Mouse (Mus musculus) natural killer cell, adult 2 months (primary cell): ENCODE data around the gene Gm28044.
"Not testable (repeated sequence)": the region's sequence is repeated elsewhere in the genome, so short reads cannot be mapped to it uniquely, and the experiment has no call there.

Experiments used
- DNase-seq, 2 experiments: peaks; one replicate each; pipeline ENCODE4 v3.0.0; 2022; ENCODE audit warnings: low spot score in 2 of 2

The Gm28044 gene

GRCm38 (mm10) chr13:67360131-67360744 is at the start of gene Gm28044, which contains the start of gene Zfp953:
Gm28044 (minus strand) TSS chr13:67360536.
Zfp953 (minus strand) TSS chr13:67360605.
- peak; percentile 87 for DNase-seq

- peak; percentile 76 to 77 for DNase-seq
These were observed 39.0 kb upstream of the Gm28044 start, which contains the start of gene Zfp429 for GRCm38 (mm10) chr13:67399183-67399903. Zfp429 (minus strand) TSS chr13:67399819.

GRCm38 (mm10) chr13:67376255-67376654 is 15.9 kb upstream of the Gm28044 start:
- DNase-seq, result not testable (repeated sequence)

- peak; percentile 86 to 87 for DNase-seq
These were observed 14.9 kb upstream of the Gm28044 start, which contains the start of the genes Gm28041 and Zfp456 for GRCm38 (mm10) chr13:67375050-67375911. Gm28041 (minus strand) TSS chr13:67375733. Zfp456 (minus strand) TSS chr13:67375810.

GRCm38 (mm10) chr13:67351854-67352253 is 8.5 kb downstream of the Gm28044 start:
- no peak for DNase-seq

GRCm38 (mm10) chr13:67343422-67343821 is 16.9 kb downstream of the Gm28044 start:
- DNase-seq, result no peak

- DNase-seq, result no peak
These were observed 27.5 kb downstream of the Gm28044 start for GRCm38 (mm10) chr13:67332877-67333276.

- peak; percentile 78 to 81 for DNase-seq
These were observed 28.2 kb downstream of the Gm28044 start, which contains the start of gene Zfp595 for GRCm38 (mm10) chr13:67332019-67332724. Zfp595 (minus strand) TSS chr13:67332570.

GRCm38 (mm10) chr13:67306718-67307117 is 53.6 kb downstream of the Gm28044 start:
- DNase-seq, result no peak

GRCm38 (mm10) chr13:67305822-67306672 is 54.3 kb downstream of the Gm28044 start, which contains the start of gene Zfp457:
Zfp457 (minus strand) TSS chr13:67306485.
- DNase-seq, result peak; percentile 82 to 83

- DNase-seq, result no peak
These were observed 82.0 kb downstream of the Gm28044 start, which contains the start of gene Zfp458 for GRCm38 (mm10) chr13:67278314-67278713. Zfp458 (minus strand) TSS chr13:67278466.

GRCm38 (mm10) chr13:67269383-67270065 is 90.8 kb downstream of the Gm28044 start:
- not testable (repeated sequence) for DNase-seq

GRCm38 (mm10) chr13:67268568-67269369 is 91.6 kb downstream of the Gm28044 start:
- peak; percentile 75 to 76 for DNase-seq
